Comparison of ENCODE assay signal across 25 mouse cellular contexts in the genomic region with DNA sequence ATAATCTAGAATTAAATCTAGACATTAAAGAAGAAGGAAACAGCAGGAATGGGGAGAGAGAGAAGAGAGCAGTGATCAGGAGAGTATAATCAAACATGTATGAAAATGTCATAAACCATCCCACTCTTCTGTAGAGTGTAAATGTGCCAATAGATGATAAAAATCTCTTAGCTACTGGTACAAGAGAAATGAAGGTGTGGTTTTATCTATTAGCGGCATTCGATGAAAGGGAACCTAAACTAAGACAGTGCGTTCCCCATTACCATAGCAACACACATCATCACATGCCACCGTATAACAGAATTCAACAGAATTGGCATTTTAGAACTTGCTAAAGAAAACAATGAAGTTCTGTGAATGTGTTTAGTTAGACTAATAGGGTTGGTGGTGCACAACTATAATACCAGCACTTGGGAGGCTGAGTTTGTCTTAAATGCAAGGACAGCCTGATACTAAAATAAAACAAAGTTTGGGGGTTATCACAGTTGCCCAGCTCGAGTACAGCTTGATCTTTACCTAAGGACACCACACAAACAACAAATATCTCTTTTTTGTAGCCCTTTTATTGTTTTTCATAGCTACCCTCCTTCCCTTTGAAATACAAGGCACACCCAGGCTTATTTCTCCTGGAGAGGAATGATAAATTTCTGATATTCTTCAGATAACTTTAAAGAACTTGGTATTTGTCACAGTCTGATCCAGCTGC. TPM values are rescaled to one million over a fixed set of nuclear protein-coding genes. Genes with fewer than 3 reads are reported as not detected.
DNase-seq lines count a peak whose midpoint lies in the region; ATAC-seq and TF ChIP-seq lines count a peak whose summit lies in the region.
"Had no signal": no experiment of that assay in that cellular context is flagged by ENCODE, and none has a peak within 500 bp of the region (broad histone marks: within the 10 kb centered on the region; RNA-seq: fewer than 3 reads in every experiment).

No protein-coding gene starts in this region.

- H3K4me3 ChIP-seq in bone marrow macrophage, adult 2 months (ENCODE audit: insufficient read depth, low read length), result no peak overlapping the region
- H3K4me3 ChIP-seq in liver, embryonic 12.5 days, result no peak overlapping the region
- no peak overlapping the region for H3K4me3 ChIP-seq in liver, embryonic 16.5 days (ENCODE audit: low read depth, low read length)
- H3K4me3 ChIP-seq: embryonic facial prominence, embryonic 15.5 days; erythroblast, embryonic 14.5 days; forebrain, embryonic 15.5 days; heart, adult 2 months; heart, embryonic 15.5 days; hindbrain, embryonic 15.5 days had no signal

- H3K4me2 ChIP-seq in liver, embryonic 12.5 days, result no peak overlapping the region
- H3K4me2 ChIP-seq in liver, embryonic 16.5 days (ENCODE audit: low read depth, low read length), result no peak overlapping the region
- H3K4me2 ChIP-seq: embryonic facial prominence, embryonic 15.5 days; forebrain, embryonic 15.5 days; heart, embryonic 11.5 days; heart, embryonic 15.5 days; hindbrain, embryonic 15.5 days had no signal

- H3K27me3 ChIP-seq in liver, embryonic 12.5 days (replicated peaks), result no peaks in the 10 kb centered on the region
- no peaks in the 10 kb centered on the region for H3K27me3 ChIP-seq in liver, embryonic 16.5 days (ENCODE audit: control insufficient read depth, insufficient read depth, low read depth, low read length)
- H3K27me3 ChIP-seq: CH12.LX; embryonic facial prominence, embryonic 15.5 days; forebrain, embryonic 15.5 days; heart, embryonic 15.5 days; hindbrain, embryonic 15.5 days had no signal

- no peak for TF ChIP-seq CTCF in bone marrow macrophage, adult 2 months (IDR thresholded peaks at IDR 0.05; ENCODE audit: low read depth, low read length)

- H3K36me3 ChIP-seq in liver, embryonic 12.5 days, result no peaks in the 10 kb centered on the region
- no peaks in the 10 kb centered on the region for H3K36me3 ChIP-seq in liver, embryonic 16.5 days (ENCODE audit: control insufficient read depth, insufficient read depth)
- H3K36me3 ChIP-seq: embryonic facial prominence, embryonic 15.5 days; forebrain, embryonic 15.5 days; heart, embryonic 15.5 days; hindbrain, embryonic 15.5 days had no signal

- peak; percentile 26 for DNase-seq in CD4-positive, CD25-positive, alpha-beta regulatory T cell, adult 2 months (ENCODE audit: low read depth, low spot score)
- DNase-seq in heart, postnatal 4 days, result no peak
- no peak for DNase-seq in spleen, postnatal 4 days (ENCODE audit: low spot score in 2 of 2)
- DNase-seq in thymus, postnatal 14 days, result no peak
- DNase-seq: adrenal gland, adult 8-10 months; adrenal gland, postnatal 36 days; B cell, adult 2 months; cerebellum, adult 2 months; cerebellum, postnatal 10 days; embryo, embryonic 11 days; gastrocnemius, postnatal 10 days; heart, adult 2 months; heart, postnatal 14 days had no signal

- H3K9ac ChIP-seq in liver, embryonic 12.5 days, result no peak overlapping the region
- H3K9ac ChIP-seq in liver, embryonic 16.5 days (ENCODE audit: low read depth, low read length), result no peak overlapping the region
- H3K9ac ChIP-seq: embryonic facial prominence, embryonic 15.5 days; forebrain, embryonic 15.5 days; heart, embryonic 15.5 days; hindbrain, embryonic 15.5 days had no signal

- no peak for ATAC-seq in CD4-positive, CD25-positive, alpha-beta regulatory T cell, adult 4 months
- ATAC-seq in liver, embryonic 12.5 days, result peak; percentile 62; the same call in 1 of the 2 replicates
- 0 out of 2 replicates have a peak, but pooled peaks have one; percentile 45 for ATAC-seq in liver, embryonic 16.5 days (ENCODE audit: low read depth)
- ATAC-seq: forebrain, embryonic 15.5 days had no signal

- H3K9me3 ChIP-seq in liver, embryonic 12.5 days (replicated peaks), result no peaks in the 10 kb centered on the region
- H3K9me3 ChIP-seq in liver, embryonic 16.5 days (replicated peaks; ENCODE audit: control insufficient read depth, low read length), result no peaks in the 10 kb centered on the region
- H3K9me3 ChIP-seq: embryonic facial prominence, embryonic 15.5 days; forebrain, embryonic 15.5 days; heart, embryonic 15.5 days; hindbrain, embryonic 15.5 days had no signal

- TF ChIP-seq POLR2A in bone marrow macrophage, adult 2 months (IDR thresholded peaks at IDR 0.05; ENCODE audit: borderline replicate concordance, low read depth, low read length), result no peak

- 0 out of 2 replicates have a peak overlapping the region, but pooled peaks have one; percentile 11 for H3K27ac ChIP-seq in bone marrow macrophage, adult 2 months (ENCODE audit: insufficient read depth, low read depth, low read length)
- H3K27ac ChIP-seq in liver, embryonic 12.5 days, result no peak overlapping the region
- H3K27ac ChIP-seq in liver, embryonic 16.5 days (ENCODE audit: low read length), result no peak overlapping the region
- H3K27ac ChIP-seq: embryonic facial prominence, embryonic 15.5 days; forebrain, embryonic 15.5 days; heart, adult 2 months; heart, embryonic 15.5 days; hindbrain, embryonic 15.5 days had no signal

- WGBS in liver, embryonic 12.5 days (ENCODE audit: insufficient replicate concordance), result 70% methylated on average over 5 of the region's 5 CpGs
- WGBS in liver, embryonic 16.5 days (ENCODE audit: insufficient replicate concordance), result 44% methylated on average over 5 of the region's 5 CpGs

- H3K4me1 ChIP-seq in bone marrow macrophage, adult 2 months (ENCODE audit: control insufficient read depth, insufficient read depth, low read length), result 0 out of 2 replicates have a peak, but pooled peaks cover 4% of the 10 kb centered on the region
- H3K4me1 ChIP-seq in liver, embryonic 12.5 days, result 0 out of 2 replicates have a peak, but pooled peaks cover 8% of the 10 kb centered on the region
- no peaks in the 10 kb centered on the region for H3K4me1 ChIP-seq in liver, embryonic 16.5 days (ENCODE audit: control insufficient read depth, low read depth, low read length)
- H3K4me1 ChIP-seq: embryonic facial prominence, embryonic 15.5 days; forebrain, embryonic 15.5 days; heart, embryonic 15.5 days; hindbrain, embryonic 15.5 days had no signal

RNA-seq across cellular contexts. Expression of gene Fam71d, which starts 13.1 kb away (rescaled TPM):
- under 1 TPM in 1 of 2 experiments, not detected in 1; 0.46 TPM for polyA plus RNA-seq in CD4-positive, CD25-positive, alpha-beta regulatory T cell, adult 4 months (2017; shearing (Covaris generic))
- polyA plus RNA-seq in bone marrow macrophage, adult 2 months (2012; ENCODE audit: insufficient read depth, insufficient read length, missing spikeins), result not detected in 2 replicates
- 0.17 TPM in 1 of 2 replicates, not detected in the other for polyA plus RNA-seq in liver, embryonic 12.5 days (2016; fragmentation: Nextera tagmentation; extraction: Ambion mirVana)
- not detected in 2 replicates for polyA plus RNA-seq in liver, embryonic 16.5 days (2015; fragmentation: Nextera tagmentation; extraction: Ambion mirVana)
- 1 to 10 TPM in 1 of 2 experiments, not detected in 1; 1.0 TPM for total RNA-seq in heart, postnatal 4 days (2021)
- total RNA-seq: CH12.LX; gastrocnemius, postnatal 10 days; heart, adult 2 months had no signal
- polyA plus RNA-seq: embryonic facial prominence, embryonic 11.5 days; embryonic facial prominence, embryonic 15.5 days; erythroblast, embryonic 14.5 days; heart, embryonic 11.5 days had no signal
